Mouse (Mus musculus) CD4-positive, CD25-positive, alpha-beta regulatory T cell, adult 4 months (primary cell): Measurements from ENCODE around the gene Gm49333. TPM values are rescaled to one million over a fixed set of nuclear protein-coding genes. Genes with fewer than 3 reads are reported as not detected.

Experiments used
- ATAC-seq: one replicate; pipeline ENCODE4 v1.8.0; 2017
- polyA plus RNA-seq, 2 experiments: library from polyadenylated mRNA; unstranded; fragments of 100-300 nt; shearing (Covaris generic); gene quantifications; one replicate each; pipeline ENCODE4 v1.2.1; 2017

Gene Gm49333
- polyA plus RNA-seq, 2 experiments from 2014 or later: not detected

GRCm38 (mm10) chr16:20691617-20692016 is 80.2 kb downstream of the Gm49333 start:
- no peak for ATAC-seq

- no peak for ATAC-seq
Measured at GRCm38 (mm10) chr16:20692241-20692965, 81.0 kb downstream of the Gm49333 start.

- peak; percentile 76 for ATAC-seq
Measured at GRCm38 (mm10) chr16:20693111-20693701, 81.8 kb downstream of the Gm49333 start, which contains the start of gene Fam131a. Gene Fam131a, plus strand, starts transcription at chr16:20693241.

DNA sequence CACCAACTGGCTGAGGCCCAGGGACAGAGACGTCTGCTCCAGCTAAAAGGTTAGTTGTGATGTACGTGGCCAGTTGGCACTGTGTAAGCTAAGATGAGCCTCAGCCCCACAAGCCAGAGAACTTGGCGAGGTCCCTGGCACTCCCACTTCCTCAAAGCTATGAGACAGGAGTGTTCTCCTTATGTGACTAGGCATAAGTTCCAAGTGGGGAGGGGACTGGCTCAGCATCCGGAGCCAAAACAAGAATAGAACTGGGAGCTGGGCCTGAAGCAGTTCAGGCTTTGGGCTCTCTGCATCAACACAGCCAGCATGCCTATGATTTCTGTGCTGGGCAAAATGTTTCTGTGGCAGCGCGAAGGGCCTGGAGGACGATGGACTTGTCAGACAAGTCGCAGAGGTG is 83.4 kb downstream of the Gm49333 start:
- ATAC-seq: no peak

Other genes with a start within 250 kb of the Gm49333 start
- 10 to 100 TPM; 36.6 to 41.9 TPM for gene Abcc5, start 185.2 kb upstream of the Gm49333 start, polyA plus RNA-seq
- gene Eif2b5, start 112.8 kb upstream of the Gm49333 start, polyA plus RNA-seq: 10 to 100 TPM; 12.0 to 16.3 TPM
- gene Dvl3, start 94.6 kb upstream of the Gm49333 start, polyA plus RNA-seq: 10 to 100 TPM; 14.7 to 17.8 TPM
- 100 to 1,000 TPM; 452 to 618 TPM for gene Ap2m1, start 76.1 kb upstream of the Gm49333 start, polyA plus RNA-seq
- 10 to 100 TPM; 74.2 to 95.0 TPM for gene Abcf3, start 63.0 kb upstream of the Gm49333 start, polyA plus RNA-seq
- gene Vwa5b2, start 22.1 kb upstream of the Gm49333 start, polyA plus RNA-seq: under 1 TPM in 1 of 2 experiments, not detected in 1; 0.16 TPM
- gene Eef1akmt4, start within 50 bp of the Gm49333 start, polyA plus RNA-seq: 10 to 100 TPM; 18.8 to 21.6 TPM
- gene Alg3, start 125 bp downstream of the Gm49333 start, polyA plus RNA-seq: 10 to 100 TPM; 31.9 to 41.6 TPM
- not detected for gene Camk2n2, start 9.7 kb downstream of the Gm49333 start, polyA plus RNA-seq
- not detected for gene Ece2, start 18.2 kb downstream of the Gm49333 start, polyA plus RNA-seq
- gene Psmd2, start 40.0 kb downstream of the Gm49333 start, polyA plus RNA-seq: 100 to 1,000 TPM; 179 to 222 TPM
- gene Eif4g1, start 56.7 kb downstream of the Gm49333 start, polyA plus RNA-seq: 10 to 100 TPM; 56.0 to 66.6 TPM
- under 1 TPM; 0.34 to 0.59 TPM for gene Fam131a, start 81.6 kb downstream of the Gm49333 start, polyA plus RNA-seq
- gene Polr2h, start 106.1 kb downstream of the Gm49333 start, polyA plus RNA-seq: 10 to 100 TPM; 59.3 to 62.4 TPM
- 1 to 10 TPM; 1.4 to 1.7 TPM for gene Clcn2, start 106.1 kb downstream of the Gm49333 start, polyA plus RNA-seq
- gene Chrd, start 121.5 kb downstream of the Gm49333 start, polyA plus RNA-seq: not detected
- gene Thpo, start 122.9 kb downstream of the Gm49333 start, polyA plus RNA-seq: not detected